Mouse (Mus musculus): ENCODE results near the gene Bid. TPM values are rescaled to one million over a fixed set of nuclear protein-coding genes. Genes with fewer than 3 reads are reported as not detected.
"Not testable (repeated sequence)": the region's sequence is repeated elsewhere in the genome, so short reads cannot be mapped to it uniquely, and the experiment has no call there.

Gene Bid
- total RNA-seq, 2 experiments from 2014 or later: 2.7 to 3.2 TPM

DNA sequence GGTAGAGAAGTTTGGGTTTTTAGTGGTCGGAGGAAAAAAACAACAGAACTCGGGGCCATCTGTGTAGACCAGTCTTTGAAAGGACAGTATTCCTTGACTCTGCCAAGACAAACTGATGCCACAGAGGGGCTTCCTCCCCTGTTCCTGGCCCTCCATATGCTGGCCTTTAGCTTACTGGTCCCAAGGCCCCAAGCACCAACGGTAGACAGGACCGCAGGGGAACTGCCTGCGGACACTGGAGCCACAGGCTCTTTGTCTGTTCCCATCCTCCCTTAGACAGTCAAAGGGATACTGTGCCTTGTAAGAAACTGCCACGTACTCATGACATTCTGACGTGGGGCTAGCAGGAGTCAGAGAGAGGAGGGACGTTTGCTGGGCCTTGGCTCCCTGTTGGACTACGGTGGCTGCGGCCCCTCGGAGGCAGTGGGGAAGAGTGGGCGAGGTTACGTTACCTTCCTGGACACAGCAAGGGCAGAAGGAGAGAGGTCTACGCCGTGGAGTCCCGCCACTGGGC is 20.5 kb upstream of the Bid start:
- DNase-seq: no peak

DNA sequence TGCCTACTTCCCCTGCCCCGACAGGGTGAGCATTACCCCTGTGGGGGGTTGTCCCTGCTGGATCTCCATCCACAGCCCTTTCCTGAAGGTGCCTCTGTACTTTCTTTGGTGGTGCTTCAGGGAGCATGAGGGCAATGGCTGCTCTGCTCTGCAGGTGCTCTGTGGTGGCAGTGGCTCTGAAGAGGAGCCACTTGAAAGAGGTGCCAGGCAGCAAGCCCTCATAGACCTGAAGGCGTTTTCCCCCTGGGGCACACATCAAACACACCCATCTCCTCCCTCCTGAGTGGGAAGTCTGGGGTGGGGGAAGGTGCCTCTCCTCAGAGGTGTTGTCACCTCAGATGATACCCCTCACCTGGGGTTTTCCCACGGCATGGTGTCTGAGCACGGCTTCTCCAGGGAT is 17.5 kb upstream of the Bid start:
- DNase-seq: no peak

DNA sequence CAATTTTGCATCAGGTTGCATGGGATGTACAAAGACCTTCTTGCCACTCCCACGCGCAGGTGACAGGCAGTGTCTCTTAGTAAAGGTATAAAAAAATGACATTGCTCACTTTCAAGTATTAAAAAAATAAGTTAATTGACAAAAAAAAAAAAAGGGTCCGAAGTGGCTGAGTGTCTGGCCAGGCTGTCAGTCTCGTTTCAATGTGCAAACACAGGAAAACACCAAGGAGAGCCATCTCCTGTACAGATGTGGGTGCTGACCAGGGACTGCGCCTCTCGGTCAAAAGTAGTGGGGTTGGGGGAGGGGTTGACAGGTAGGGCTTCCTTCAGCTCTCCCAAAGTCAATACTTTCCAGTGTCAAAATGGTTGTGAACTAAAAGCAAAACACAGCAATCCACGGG is 17.0 kb upstream of the Bid start:
- DNase-seq: no peak

DNA sequence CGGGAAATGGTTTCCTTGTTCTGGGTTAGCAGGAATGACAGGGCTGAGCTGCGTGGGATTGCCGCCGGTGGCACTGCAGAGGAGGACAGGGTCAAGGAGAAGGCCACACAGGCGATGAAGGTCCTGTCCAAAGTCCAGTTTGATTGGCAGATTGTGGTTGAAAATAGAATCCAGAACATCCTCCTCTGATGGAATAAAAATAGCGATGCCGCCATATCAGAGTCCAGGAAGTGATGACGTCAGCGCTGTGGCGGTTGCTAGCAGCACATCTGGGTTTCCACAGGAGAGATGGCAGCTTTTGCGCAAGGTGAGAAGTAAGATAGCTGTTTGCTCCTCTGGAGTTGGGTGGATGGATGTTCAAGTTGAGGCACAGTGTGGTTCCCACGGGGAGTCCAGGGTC is 15.9 kb upstream of the Bid start:
- DNase-seq: no peak

DNA sequence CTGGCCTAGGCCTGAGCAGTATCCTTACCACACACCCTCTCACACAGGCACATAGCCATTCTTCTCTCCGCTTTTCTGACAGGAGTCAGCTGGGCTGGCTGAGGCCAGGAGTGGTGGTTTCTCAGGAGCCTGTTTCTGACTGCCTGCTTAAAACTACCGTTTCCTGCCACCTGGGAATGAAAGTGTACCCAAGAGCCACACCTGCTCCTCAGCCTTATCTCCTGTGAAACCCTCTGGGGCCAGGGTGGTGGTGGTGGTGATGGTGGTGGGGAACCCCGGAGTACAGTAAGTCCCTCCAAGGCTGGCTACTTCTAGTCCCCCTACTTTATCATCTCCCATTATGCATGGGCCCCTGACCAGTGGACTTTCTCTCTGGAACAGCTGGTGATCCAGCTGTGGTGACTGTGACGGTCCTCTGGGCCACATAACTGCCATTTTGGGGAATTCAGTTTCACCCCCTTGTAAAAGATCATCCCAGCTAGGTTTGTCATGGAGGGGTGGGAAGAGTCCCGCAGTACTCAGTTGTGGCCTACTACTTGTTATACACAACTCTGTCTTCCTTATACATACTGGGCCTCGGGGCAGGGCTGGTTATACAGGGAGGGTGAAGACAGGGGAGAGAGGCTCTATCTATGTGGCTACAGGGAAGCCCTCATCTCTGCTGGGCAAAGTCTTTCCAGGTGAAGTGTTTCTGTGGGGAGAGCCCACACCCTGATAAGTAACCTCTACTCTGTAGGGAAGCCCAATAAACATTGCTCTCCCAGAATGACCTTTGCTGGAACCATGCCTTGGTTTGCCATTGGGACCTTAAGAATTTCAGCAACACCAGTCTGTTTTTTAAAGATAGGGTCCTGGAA is 14.0 kb upstream of the Bid start:
- DNase-seq: no peak

DNA sequence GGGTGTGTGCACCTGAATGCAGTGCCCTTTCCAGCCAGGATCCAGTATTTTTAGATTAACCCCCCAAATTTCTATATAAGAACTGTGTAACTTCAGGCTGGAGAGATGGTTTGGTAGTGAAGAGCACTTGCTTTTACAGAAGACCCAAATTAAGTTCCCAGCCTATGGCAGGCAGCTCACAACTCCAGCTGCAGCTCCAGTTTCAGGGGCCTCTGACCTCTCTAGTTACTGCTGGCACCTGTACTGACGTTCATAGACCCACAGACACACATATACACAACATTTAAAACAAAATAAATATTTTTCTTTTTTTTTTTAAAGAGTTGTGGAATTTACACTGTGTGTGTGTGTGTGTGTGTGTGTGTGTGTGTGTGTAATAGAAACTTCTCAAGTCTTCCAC is 12.8 kb upstream of the Bid start:
- DNase-seq: no peak

DNA sequence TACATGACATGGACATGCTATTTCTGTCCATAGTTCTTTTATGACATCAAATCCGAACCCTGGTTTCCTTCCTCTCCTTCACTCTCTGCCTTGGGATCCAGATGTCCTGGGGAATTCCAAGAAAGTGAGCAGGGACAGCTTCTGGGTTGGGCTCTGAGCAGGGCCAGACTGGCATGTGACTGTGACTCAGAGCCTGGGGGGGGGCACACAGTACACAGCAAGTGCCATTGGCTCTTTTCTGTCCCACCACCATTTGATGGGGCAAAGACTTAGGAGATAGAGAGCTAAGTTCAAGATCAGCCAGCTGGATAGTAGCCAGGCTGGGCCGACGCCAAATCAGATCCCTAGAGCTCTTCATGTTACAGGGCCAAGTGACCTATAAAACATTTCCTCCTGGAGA is 11.1 kb upstream of the Bid start:
- peak; percentile 57 for DNase-seq

DNA sequence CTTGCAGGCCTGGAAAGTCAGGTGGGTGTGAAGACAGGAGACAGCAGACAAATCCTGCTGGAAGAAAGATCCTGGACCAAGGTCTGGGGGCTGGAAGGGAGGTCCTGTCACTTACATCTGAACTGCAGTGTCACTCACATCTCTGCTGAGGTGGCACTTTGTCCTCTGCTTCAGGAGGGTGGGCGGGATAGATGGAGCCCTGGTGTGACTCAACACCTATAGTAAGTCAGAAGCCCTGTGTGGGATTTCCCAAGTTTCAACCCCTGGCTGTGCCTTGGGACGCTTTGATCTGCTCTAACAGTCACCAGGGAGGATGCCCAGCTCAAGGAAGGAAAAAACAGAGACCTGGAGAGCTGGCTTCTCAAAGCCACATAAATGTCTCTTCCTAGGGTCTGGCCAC is 10.2 kb upstream of the Bid start:
- DNase-seq: no peak

DNA sequence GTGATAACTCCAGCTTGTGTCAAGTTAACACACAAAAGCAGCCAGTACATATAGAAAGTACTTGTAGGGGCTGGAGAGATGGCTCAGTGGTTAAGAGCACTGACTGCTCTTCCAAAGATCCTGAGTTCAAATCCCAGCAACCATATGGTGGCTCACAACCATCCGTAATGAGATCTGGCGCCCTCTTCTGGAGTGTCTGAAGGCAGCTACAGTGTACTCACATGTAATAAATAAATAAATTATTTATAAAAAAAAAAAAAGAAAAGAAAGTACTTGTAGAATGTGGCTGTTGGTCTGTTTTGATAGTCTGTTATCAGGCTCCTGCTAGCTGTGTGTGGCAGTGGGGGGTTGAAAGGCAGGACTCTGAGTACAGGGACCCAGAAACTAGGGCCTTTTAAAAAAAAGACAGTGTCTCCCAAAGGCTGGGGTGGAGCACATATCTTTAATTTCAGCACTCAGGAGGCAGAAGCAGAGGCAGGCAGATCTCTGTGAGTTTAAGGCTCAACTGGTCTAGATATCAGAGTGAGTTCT is 8.2 kb upstream of the Bid start:
- not testable (repeated sequence) for DNase-seq

DNA sequence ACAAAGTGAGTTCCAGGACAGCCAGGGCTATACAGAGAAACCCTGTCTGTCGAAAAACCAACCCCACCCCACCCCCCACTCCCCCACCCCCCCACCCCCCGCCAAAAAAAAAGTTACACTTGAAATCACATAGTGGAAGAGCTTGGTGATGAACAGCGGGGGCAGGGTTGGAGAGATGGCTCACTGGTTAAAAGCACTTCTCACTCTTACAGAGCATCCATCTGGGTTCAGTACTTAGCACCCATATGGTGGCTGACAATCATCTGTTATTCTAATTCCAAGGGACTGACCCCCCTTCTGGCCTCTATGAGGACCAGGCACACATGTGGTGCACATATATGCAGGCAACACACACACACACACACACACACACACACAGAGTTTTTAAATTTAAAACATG is 1.3 kb upstream of the Bid start:
- no peak for DNase-seq

DNA sequence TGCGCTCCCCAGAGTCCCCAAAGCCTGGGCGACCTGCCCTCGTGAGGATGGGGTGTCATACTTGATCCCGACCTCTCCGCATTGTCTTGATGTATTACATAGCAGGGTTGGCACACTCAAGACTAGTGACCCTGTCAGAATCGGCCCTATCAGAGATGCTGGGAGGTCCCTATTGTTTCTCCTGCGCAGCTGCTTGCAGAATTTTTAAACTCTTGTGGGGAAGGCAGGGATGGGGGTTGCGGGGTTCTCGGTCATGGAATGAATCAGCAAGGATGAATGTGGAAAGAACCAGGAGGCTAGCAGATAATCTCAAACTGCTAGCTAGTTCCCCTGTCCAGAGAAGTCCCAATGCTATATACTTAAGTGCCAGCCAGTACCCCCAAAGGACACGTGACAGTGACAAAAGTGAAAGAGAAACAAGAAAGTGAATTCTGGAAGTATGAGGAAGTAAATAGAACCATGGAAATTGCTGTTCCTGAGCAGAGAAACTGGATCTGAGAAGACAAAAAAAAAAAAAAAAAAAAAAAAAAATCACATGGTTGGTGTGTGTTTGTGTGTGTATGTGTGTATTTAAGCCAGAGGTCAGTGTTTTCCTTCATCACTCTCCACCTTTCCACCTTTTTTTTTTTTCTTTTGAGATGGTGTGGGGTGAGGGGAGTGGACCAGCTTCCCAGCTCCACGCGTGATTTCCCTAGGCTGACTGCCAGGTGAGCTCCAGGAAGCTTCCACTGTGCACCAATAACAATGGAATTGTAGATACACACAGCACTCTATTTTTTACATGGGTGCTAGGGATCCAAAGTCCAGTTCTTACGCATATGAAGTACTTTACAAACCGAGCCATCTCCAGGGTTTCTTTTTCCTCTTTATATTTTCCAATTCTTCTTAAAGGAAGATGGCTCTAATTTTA is 574 bp upstream of the Bid start:
- not testable (repeated sequence) for DNase-seq

DNA sequence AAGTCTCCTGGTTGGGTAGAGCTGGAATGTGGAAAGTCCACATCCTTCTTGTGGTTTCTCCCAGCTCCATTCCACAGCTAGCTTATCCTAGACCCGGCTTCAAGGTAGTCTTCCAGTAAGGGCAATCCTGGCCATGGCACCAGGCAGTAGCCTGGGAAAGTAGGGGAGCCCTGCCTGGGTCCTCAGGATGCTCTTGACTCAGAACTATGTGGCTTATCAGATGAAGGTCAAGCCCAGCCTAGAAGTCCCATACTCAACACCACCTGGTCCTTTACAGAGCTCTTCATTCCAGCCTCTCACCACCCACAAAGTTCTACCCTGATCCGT is 1.0 kb downstream of the Bid start:
- no peak for DNase-seq

DNA sequence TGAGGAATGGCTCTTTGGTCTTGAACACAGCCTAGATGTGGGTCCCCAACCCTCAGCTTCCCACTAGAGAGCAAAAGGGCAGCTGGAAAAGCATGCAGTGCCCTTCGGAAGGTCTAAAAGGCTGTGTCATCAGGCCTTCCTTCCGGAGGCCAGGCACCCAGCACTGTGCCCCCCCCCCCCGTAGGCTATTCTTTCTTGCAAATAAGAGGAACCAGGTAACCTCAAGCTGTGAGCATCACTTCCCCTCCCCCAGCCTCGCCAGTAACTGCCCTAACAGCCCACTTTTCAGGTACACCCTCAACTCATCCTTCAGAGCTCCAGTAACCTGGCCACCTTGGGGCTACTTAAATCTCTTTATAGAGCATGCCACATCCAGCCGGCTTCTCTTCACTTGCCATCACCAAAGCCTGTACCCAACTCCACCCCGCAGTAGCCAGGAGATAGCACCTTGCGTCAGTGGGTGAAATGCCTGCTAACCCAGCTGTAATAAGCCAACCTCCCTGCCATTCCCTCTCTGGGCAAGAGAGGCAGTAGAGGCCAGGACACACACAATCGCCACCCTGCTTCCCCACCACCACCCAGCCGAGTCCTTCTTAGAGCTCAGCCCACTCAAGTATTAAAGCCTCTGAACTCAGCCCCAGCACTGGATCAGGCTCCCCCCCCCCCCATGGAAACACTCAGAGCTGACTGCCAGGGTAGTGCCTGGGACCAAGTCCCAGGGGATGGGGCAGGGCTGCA is 1.6 kb downstream of the Bid start:
- peak; percentile 32 for DNase-seq

DNA sequence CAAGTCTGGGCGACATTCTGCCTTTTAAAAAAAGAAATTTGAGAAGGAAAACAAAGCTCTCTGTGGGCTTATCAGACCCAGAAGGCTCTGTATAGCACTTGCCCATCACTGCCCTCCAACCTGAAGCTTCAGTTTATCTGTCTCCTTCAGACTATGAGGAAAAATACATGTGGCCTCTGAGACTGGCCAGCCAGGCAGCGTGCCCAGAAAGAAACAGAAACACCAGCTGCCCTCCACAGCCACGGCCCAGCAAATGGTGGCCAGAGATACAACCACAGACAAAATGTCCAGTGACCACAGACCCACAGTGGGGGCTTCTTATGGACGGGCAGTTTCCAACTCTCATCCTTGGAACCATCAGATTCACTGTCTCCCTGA is 2.1 kb downstream of the Bid start:
- no peak for DNase-seq

DNA sequence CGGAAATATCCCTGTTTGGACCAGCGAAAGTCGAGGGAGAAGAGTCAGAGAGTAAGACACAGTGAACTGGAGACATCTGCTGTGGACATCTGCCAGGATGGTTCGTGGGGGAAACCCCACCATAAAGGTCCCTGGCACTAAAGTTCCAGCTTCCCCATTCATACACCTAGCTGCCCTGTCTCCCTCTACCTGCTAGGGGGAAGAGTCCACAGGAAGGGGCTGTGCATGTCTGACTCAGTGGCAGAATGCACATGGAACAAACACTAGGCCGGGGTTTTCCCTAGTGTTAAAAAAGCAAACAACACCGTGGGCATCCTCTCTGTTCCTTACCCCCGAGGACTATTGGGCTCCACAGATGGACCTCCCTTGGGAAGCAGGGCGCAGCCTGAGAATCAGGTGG is 2.9 kb downstream of the Bid start:
- DNase-seq: no peak

DNA sequence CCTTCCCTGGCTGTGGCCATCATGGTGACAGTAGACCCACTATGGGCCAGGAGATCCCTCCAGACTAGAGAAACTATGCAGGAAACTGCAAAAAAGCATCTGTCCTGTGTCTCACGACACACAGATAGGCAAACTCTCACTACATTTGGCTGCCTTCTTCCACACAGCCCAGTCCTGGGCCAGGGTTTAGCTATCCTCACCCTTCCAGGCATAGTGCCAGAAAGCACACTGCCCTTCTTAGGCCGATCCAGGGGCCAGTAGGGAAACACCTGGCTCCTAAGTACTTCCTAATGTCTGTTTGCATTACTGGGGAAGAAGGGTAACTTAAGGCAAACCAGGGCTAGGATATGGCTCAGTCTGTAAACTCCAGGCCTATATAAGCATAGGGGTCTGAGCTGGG is 3.7 kb downstream of the Bid start:
- DNase-seq: no peak

DNA sequence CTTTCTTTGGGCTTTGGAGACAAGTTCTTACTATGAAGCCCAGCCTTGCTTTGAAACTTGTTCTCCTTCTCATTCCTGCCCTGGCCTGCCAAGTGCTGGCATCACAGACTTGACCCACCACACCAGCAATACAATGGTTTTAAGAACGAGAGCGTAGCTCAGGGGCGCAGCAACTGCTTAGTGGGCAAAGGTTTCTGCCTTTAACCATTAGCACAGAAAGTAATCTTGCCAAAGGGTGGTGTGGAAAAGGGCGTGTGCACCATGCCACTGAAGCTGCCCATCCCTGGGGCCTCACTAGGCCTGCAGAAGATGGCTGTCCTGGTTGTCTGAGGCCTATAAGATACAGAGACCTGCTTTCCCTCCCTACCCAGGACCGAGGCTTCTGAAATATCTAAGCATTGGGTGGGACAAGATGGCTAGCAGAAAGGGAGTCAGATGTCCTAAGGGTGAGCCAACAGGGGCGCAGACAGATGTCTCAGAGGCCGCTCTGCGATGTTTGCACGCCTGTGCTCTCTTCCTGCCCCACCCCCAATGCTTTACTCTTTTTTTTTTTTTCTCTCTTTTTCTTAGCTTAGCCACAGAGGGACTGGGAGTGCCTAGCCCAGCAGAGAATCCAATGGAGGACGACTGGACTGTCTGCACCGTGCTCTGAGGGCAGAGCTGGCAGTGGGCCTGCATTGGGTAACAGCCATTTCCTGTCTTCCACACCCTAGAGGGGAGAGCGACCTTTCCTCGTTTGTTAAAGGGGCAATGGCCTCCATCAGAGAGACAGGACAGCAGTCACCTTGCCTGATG is 5.2 kb downstream of the Bid start:
- no peak for DNase-seq

DNA sequence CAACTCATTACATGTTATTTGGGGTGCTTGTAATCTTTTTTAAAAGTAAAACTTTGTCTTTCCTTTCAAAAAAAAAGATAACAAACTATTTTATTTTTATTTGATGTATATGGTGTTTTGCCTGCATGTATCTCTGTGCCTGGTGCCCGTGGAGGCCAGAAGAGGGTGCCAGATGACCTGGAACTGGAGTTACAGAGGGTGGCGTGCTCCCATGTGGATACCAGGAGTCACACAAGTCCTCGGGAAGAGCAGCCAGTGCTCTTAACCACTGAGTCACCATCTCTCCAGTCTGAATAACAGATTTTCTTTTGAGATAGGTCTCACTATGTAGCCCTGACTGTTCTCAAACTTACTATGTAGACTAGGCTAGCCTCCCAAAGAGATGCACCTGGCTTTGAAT is 7.2 kb downstream of the Bid start:
- no peak for DNase-seq

DNA sequence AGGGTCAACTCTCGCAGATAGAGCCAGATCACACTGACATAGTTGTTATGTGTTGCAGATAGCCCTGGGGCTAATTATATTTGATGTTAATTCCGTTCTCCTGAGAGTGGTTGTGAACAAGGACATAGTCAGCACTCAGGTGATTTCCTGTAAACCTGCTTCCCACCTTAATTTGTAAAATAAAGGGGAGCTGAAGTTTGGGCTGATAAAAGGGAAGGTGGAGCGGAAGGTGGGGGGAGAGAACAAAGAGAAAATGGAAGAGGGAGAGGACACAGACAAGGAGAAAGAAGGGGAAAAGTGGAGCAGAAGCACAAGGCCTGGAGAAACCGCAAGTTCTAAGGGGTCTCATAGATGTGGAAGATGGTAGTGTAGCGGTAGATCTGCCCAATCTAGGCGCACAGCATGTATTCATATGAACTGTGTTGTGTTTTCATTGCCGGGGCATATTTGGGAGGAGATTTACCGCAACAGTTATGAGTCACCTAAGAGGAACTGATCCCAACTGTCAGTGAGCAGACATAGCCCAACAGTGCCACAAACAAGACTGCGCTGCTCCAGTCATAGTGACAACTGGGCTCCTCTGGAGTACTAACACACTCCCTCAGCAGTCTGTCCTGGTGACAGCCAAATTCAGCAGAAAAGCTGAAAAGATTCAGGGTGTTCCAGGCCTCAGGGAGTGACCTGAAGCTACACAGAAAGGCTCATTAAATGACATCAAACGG is 8.6 kb downstream of the Bid start:
- DNase-seq: not testable (repeated sequence)

DNA sequence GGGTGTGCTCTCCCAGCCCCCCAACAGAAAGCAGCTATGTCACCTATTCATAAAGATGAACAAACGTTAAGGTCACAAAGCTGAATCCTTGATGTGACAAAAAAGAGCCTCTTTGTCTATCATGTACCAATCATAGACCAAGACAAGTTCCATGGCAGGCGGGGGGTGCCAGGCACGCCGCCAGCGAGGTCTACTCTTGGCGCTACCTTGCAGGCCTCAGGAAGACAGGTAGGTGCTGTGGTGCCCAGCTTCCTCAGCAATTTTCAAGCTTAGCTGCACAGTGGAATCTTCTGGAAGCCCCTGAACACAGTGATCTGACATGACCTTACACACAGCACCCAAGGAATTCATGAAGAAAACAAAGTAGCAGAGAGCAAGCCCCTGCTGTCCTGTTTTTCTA is 10.1 kb downstream of the Bid start:
- no peak for DNase-seq

DNA sequence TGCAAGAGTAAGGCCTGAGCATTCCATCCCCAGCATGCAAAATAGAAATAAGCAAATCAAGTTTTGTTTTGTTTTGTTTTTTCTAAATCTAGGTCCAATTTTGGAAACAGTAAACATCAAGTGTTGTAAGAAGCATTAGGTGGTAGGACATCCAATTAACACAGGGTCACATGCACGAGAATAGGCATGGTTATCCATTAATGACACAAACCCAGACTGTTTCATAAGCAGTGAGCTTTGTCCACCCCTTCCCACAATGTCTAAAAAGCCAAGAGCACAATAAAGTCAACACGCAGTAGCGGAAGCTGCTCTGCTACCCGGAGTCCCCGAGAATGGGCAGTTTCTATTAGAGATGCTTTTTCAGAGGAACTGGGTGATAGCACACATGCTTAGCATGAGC is 11.5 kb downstream of the Bid start:
- DNase-seq: no peak

All from gastrocnemius, postnatal 10 days (tissue).